Mouse (Mus musculus) liver, embryonic 14.5 days (tissue): ENCODE results near the gene Creld1. TPM values are rescaled to one million over a fixed set of nuclear protein-coding genes. Genes with fewer than 3 reads are reported as not detected.

Experiments
- ATAC-seq: fragments of 200-750 bp; cut with Nextera tagmentation; 2 replicates; pipeline ENCODE4 v1.8.0; 2017; ENCODE audit warnings: moderate number of reproducible peaks, mild to moderate bottlenecking, moderate library complexity; ENCODE audit not compliant: insufficient read depth
- DNase-seq, 3 experiments: peaks; one replicate each; pipeline ENCODE4 v3.0.0-alpha.2; 2012 to 2013; ENCODE audit warnings: low read depth in 3 of 3, low spot score in 3 of 3
- H3K27ac ChIP-seq: fragments of 300-500 bp; sonication (generic); 2 replicates; pipeline ENCODE4 v1.5.1; 2014; ENCODE audit warnings: moderate library complexity, mild to moderate bottlenecking, control low read depth, inconsistent platforms
- H3K27me3 ChIP-seq: fragments of 300-500 bp; sonication (generic); 2 replicates; pipeline ENCODE4 v1.6.1; 2014; ENCODE audit warnings: mild to moderate bottlenecking, low read length, moderate library complexity; ENCODE audit not compliant: control insufficient read depth, insufficient read depth
- H3K36me3 ChIP-seq: fragments of 300-500 bp; sonication (generic); replicated peaks from 2 replicates; pipeline ENCODE4 v1.6.1; 2014; ENCODE audit warnings: low read depth; ENCODE audit not compliant: control insufficient read depth, insufficient read depth
- H3K4me1 ChIP-seq, 2 experiments: fragments of 200-500 bp in 1 of 2; fragments of 300-500 bp in 1 of 2; sonication (generic) in 1 of 2; replicated peaks; 2 replicates each; pipeline ENCODE4 v1.6.1; 2012 to 2014; ENCODE audit warnings: antibody characterized with exemption in 1 of 2, inconsistent platforms in 1 of 2, low read length in 1 of 2; ENCODE audit not compliant: control insufficient read depth in 2 of 2, insufficient read depth in 2 of 2
- H3K4me2 ChIP-seq: fragments of 300-500 bp; sonication (generic); 2 replicates; pipeline ENCODE4 v1.6.1; 2014; ENCODE audit warnings: low read depth, mild to moderate bottlenecking, control low read depth, moderate library complexity
- H3K4me3 ChIP-seq, 2 experiments: fragments of 200-500 bp in 1 of 2; fragments of 300-500 bp in 1 of 2; sonication (generic) in 1 of 2; 2 replicates each; pipeline ENCODE4 v1.5.1; 2012 to 2014; ENCODE audit warnings: low read depth in 2 of 2, low read length in 2 of 2, mild to moderate bottlenecking in 2 of 2, control low read depth in 1 of 2, inconsistent platforms in 1 of 2, moderate library complexity in 1 of 2; ENCODE audit not compliant: insufficient read depth in 1 of 2
- H3K9ac ChIP-seq: fragments of 300-500 bp; sonication (generic); replicated peaks from 2 replicates; pipeline ENCODE4 v1.6.1; 2014; ENCODE audit warnings: mild to moderate bottlenecking, control low read depth, moderate library complexity
- H3K9me3 ChIP-seq: fragments of 300-500 bp; sonication (generic); 2 replicates; pipeline ENCODE4 v1.6.1; 2016; ENCODE audit warnings: low read length, mixed read lengths; ENCODE audit not compliant: control insufficient read depth
- CTCF ChIP-seq: IDR thresholded peaks from 2 replicates; pipeline ENCODE4 v1.5.1; 2016; ENCODE audit warnings: antibody characterized with exemption, low read depth, control low read depth
- EP300 ChIP-seq: IDR thresholded peaks from 2 replicates; pipeline ENCODE4 v1.6.1; 2016; ENCODE audit warnings: antibody characterized with exemption, low read depth
- WGBS: fragments of 180-500 bp; shearing (Covaris S2); extraction: QIAGEN DNeasy Blood & Tissue Kit; methylation state at CpG from one replicate; pipeline ENCODE4 v1.1.7; 2014; ENCODE audit not compliant: insufficient replicate concordance; 5-methylcytosine and 5-hydroxymethylcytosine counted together
- polyA plus RNA-seq, 2 experiments: library from polyadenylated mRNA; depleted of rRNA in 1 of 2; stranded (reverse) in 1 of 2; unstranded in 1 of 2; fragments of >200 nt; fragmentation: Nextera tagmentation in 1 of 2; extraction: Ambion mirVana in 1 of 2; gene quantifications; 2 replicates each; pipeline versions ENCODE4 v1.2.1 to v1.2.3; 2012 to 2014

Gene Creld1
- polyA plus RNA-seq, 2 experiments: 2.7 to 5.1 TPM

DNA sequence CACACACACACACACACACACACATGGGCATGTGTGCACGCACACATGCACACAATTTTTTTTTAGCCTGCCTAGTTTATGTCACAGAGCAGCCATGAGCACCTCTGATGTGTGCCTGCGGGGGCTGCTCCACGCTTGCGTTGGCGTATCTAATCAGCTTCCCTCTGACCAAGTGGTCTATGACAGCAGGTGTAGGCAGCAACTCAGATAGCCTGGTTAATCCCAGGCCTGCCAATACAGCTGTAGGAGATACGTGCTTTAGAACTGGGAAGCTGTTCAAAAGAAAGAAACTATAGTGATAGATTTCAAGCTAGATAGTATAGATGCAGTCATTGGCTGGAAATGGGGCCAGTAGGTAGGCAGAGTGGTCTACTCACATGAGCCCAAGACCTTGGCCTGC lies 9.4 kb upstream of the Creld1 start:
- no peak overlapping the region for H3K4me2 ChIP-seq
- no peaks in the 10 kb centered on the region for H3K9me3 ChIP-seq
- no peak for ATAC-seq
- H3K4me1 ChIP-seq: 0 out of 4 replicates have a peak, but pooled peaks cover 0 to 2% of the 10 kb centered on the region in 2 experiments
- H3K27ac ChIP-seq: no peak overlapping the region
- H3K27me3 ChIP-seq: peaks cover 11% of the 10 kb centered on the region
- TF ChIP-seq CTCF: no peak
- TF ChIP-seq EP300: no peak
- WGBS: 66% methylated on average over 6 of the region's 6 CpGs
- H3K4me3 ChIP-seq: no peak overlapping the region
- no peaks in the 10 kb centered on the region for H3K36me3 ChIP-seq
- DNase-seq: no peak
- H3K9ac ChIP-seq: no peak overlapping the region

DNA sequence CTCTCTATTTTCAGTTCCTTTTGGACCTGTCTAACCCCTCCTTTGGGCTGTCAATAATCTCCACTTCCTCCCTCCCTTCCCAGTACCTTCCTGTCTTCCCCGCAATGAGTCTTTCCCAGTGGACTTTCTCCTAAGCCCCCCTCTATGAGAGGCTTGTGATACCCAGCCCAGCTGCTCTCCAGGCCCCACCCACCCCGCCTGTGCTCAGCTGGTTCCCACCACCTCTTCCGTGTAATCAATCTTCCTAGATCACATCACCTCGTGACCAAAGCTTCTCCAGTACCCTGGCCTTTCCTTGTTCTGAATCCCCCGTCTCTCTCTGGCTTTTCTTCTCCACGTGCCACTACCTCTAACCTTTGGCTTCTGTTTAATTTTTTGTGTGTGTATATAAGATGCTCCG lies 5.7 kb upstream of the Creld1 start:
- Histone ChIP-seq H3K4me2 (no peak overlapping the region), H3K27ac (no peak overlapping the region), H3K9me3 (no peaks in the 10 kb centered on the region), H3K9ac (no peak overlapping the region), H3K4me3 (no peak overlapping the region), H3K4me1 (peaks cover 0 to 2% of the 10 kb centered on the region in 2 experiments; a peak in 1 of 4 replicates), H3K27me3 (peaks cover 7% of the 10 kb centered on the region), H3K36me3 (no peaks in the 10 kb centered on the region)
- 34% methylated on average over 7 of the region's 7 CpGs for WGBS
- DNase-seq: no peak
- TF ChIP-seq CTCF (no peak), EP300 (no peak)
- no peak for ATAC-seq

DNA sequence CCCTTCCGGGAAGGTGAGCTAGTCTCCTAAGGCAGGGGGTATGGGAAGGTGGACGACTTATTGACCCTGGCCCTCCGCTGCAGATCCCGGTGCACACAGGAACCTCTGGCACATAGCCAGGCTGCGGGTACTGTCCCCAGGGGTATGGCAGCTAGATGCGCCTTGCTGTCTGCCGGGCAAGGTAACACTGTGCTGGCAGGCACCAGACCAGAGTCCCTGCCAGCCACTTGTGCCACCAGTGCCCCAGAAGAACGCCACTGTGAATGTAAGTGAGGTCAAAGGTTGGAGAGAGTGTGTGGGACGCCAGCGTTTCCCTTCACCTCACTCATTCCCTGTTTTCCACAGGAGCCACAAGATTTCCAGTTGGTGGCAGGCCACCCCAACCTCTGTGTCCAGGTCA lies 4.2 kb upstream of the Creld1 start:
- no peak for ATAC-seq
- Histone ChIP-seq H3K4me2 (no peak overlapping the region), H3K4me3 (no peak overlapping the region), H3K4me1 (peaks cover 0 to 3% of the 10 kb centered on the region in 2 experiments; a peak in 3 of 4 replicates), H3K27me3 (peaks cover 8% of the 10 kb centered on the region), H3K27ac (no peak overlapping the region), H3K9ac (no peak overlapping the region), H3K9me3 (no peaks in the 10 kb centered on the region), H3K36me3 (no peaks in the 10 kb centered on the region)
- no peak for TF ChIP-seq EP300
- TF ChIP-seq CTCF: no peak
- no peak for DNase-seq
- 66% methylated on average over 10 of the region's 10 CpGs for WGBS

DNA sequence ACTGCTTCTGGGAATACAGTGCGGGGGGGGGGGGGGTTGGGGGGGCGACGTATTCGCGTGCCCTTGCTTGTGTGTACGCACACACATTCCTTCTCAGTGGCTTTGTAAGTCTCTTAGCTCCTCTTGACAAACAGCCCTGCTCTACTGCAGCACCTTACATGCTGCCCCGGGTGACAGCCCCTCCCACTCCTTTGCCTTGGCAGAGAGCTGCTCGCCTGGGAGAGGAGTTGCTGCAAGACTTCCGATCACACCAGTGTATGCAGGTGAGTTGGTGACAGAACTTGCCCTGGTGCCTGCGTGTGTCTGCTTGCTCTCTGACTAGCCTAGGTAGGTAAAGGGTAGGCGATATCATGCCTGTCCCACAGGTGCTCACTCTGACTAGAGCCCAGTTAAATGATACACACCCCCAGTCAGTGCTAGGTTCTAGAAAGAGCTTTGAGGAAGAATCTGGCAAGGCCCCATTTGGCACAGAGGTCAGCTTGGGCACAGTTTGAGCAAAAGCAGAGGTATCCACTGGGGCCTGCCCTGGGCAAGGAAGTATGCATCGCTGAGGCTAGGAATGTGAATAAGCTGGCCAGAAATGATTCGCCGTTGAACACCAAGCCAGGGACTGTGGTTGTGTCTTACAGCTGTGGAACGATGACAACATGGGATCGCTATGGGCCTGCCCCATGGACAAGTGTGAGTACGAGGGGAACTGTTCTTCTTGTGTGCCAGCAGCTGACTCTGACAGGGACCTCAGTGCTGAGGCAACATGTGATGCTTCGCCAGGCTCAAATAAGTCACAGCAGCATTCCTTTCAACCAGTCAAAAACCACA lies 2.3 kb upstream of the Creld1 start:
- peaks cover 0 to 6% of the 10 kb centered on the region in 2 experiments; a peak in 3 of 4 replicates for H3K4me1 ChIP-seq
- ATAC-seq: no peak
- WGBS: 60% methylated on average over 18 of the region's 18 CpGs
- no peak for DNase-seq
- H3K9me3 ChIP-seq: no peaks in the 10 kb centered on the region
- no peak overlapping the region for H3K9ac ChIP-seq
- peaks cover 8% of the 10 kb centered on the region for H3K27me3 ChIP-seq
- TF ChIP-seq CTCF (no peak), EP300 (no peak)
- no peak overlapping the region for H3K4me3 ChIP-seq
- no peaks in the 10 kb centered on the region for H3K36me3 ChIP-seq
- no peak overlapping the region for H3K4me2 ChIP-seq
- H3K27ac ChIP-seq: no peak overlapping the region

DNA sequence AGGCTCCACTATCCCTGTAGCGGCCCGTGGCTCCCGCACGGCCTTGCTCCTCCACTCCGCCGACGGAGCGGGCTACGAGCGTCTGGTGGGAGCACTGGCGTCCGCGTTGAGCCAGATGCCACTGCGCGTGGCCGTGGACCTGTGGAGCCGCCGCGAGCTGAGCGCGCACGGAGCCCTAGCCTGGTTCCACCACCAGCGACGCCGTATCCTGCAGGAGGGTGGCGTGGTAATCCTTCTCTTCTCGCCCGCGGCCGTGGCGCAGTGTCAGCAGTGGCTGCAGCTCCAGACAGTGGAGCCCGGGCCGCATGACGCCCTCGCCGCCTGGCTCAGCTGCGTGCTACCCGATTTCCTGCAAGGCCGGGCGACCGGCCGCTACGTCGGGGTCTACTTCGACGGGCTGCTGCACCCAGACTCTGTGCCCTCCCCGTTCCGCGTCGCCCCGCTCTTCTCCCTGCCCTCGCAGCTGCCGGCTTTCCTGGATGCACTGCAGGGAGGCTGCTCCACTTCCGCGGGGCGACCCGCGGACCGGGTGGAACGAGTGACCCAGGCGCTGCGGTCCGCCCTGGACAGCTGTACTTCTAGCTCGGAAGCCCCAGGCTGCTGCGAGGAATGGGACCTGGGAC lies 509 bp upstream of the Creld1 start:
- DNase-seq (peak in 1 of 3 experiments; percentile 9), ATAC-seq (peak; percentile 49)
- H3K9ac ChIP-seq: peak overlapping the region; percentile 10
- no peak overlapping the region for H3K27ac ChIP-seq
- under 1% methylated on average over 65 of the region's 65 CpGs for WGBS
- peaks cover 6 to 15% of the 10 kb centered on the region in 2 experiments; a peak in 3 of 4 replicates for H3K4me1 ChIP-seq
- TF ChIP-seq EP300 (no peak), CTCF (peak; percentile 26; the same call in 1 of the 2 replicates)
- H3K4me3 ChIP-seq: peak overlapping the region; percentile 58 to 59
- peak overlapping the region; percentile 73 for H3K4me2 ChIP-seq
- H3K9me3 ChIP-seq: no peaks in the 10 kb centered on the region
- H3K36me3 ChIP-seq: no peaks in the 10 kb centered on the region
- H3K27me3 ChIP-seq: peaks cover 8% of the 10 kb centered on the region
